Mouse (Mus musculus) spleen, adult 2 months (tissue): ENCODE results near the gene Riiad1. TPM values are rescaled to one million over a fixed set of nuclear protein-coding genes. Genes with fewer than 3 reads are reported as not detected.

Experiments used
- DNase-seq, 2 experiments: peaks; one replicate each; pipeline versions ENCODE4 v3.0.0 to v3.0.0-alpha.2; 2012 to 2021; ENCODE audit warnings: low spot score in 2 of 2, low read depth in 1 of 2
- H3K27ac ChIP-seq: fragments of 200-500 bp; 2 replicates; pipeline ENCODE4 v1.5.1; 2012; ENCODE audit warnings: low read length, inconsistent platforms; ENCODE audit not compliant: insufficient read depth
- H3K27me3 ChIP-seq: fragments of 200-500 bp; 2 replicates; pipeline ENCODE4 v1.6.1; 2012; ENCODE audit warnings: mild to moderate bottlenecking, moderate library complexity, low read length, inconsistent platforms; ENCODE audit not compliant: control insufficient read depth, insufficient read depth
- H3K36me3 ChIP-seq: fragments of 200-500 bp; 2 replicates; pipeline ENCODE4 v1.6.1; 2012; ENCODE audit warnings: mild to moderate bottlenecking, low read length, inconsistent platforms; ENCODE audit not compliant: control insufficient read depth, insufficient read depth
- H3K4me1 ChIP-seq: fragments of 200-500 bp; 2 replicates; pipeline ENCODE4 v1.6.1; 2011; ENCODE audit warnings: inconsistent platforms; ENCODE audit not compliant: control insufficient read depth, insufficient read depth, insufficient read length
- H3K4me3 ChIP-seq: fragments of 200-500 bp; 2 replicates; pipeline ENCODE4 v1.5.1; 2011; ENCODE audit warnings: mild to moderate bottlenecking, inconsistent platforms; ENCODE audit not compliant: insufficient read depth, insufficient read length; ENCODE audit errors: extremely low read depth
- CTCF ChIP-seq: fragments of 200-500 bp; IDR thresholded peaks from 2 replicates; pipeline ENCODE4 v1.5.1; 2011; ENCODE audit warnings: mild to moderate bottlenecking, inconsistent platforms; ENCODE audit not compliant: insufficient read depth, insufficient read length, insufficient replicate concordance; ENCODE audit errors: extremely low read depth
- POLR2A ChIP-seq: fragments of 200-500 bp; IDR thresholded peaks from 2 replicates; pipeline ENCODE4 v1.6.1; 2011; ENCODE audit warnings: low read depth, low read length, inconsistent platforms
- WGBS: fragments of 180-500 bp; shearing (Covaris S2); methylation state at CpG from one replicate; pipeline ENCODE4 v1.1.7; 2018; 5-methylcytosine and 5-hydroxymethylcytosine counted together
- polyA plus RNA-seq: library from polyadenylated mRNA; depleted of rRNA; stranded (reverse); fragments of >200 nt; gene quantifications from 2 replicates; pipeline ENCODE4 v1.2.3, GENCODE M21; 2012

Gene Riiad1
- polyA plus RNA-seq, 1 experiment = 0.25 TPM

DNA sequence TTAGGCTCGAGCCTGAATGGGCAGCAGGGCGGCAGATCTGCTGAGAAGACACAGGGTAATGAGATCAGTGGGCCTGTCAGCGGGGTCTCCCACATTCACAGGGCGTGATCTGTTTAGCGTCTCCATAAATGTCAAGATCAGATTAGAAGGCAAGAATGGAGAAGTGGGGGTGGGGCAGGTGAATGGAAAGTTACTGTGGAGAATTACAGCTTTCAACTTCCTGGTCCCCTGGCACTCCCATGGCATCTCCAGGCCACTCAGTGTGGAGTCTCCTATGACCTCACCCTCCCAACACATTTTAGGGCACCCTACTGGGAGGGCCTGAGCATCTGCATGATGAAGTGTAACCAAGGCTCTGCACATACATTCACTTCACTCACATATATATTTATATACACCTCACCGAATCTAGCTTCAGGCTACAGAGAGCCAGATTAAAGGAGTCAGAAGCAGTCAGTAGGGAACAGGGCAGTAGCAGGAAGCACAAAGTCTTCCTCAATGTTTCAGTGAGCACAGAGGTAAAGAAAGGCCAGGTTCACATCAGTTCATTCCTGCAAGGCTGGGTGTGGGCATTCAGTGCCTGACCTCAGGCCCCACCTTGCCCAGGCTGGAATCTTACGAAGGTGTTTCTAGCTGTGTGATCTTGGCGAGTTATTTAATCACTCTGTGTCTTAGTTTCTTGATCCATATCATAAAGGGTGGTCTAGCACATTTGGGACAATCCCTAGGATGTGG is 3.7 kb downstream of the Riiad1 start:
- Histone ChIP-seq H3K4me1 (no peaks in the 10 kb centered on the region), H3K27ac (no peak overlapping the region), H3K27me3 (peaks cover 2% of the 10 kb centered on the region), H3K4me3 (no peak overlapping the region), H3K36me3 (no peaks in the 10 kb centered on the region)
- no peak for TF ChIP-seq CTCF
- TF ChIP-seq POLR2A = no peak
- no peak for DNase-seq
- WGBS = 67% methylated on average over 8 of the region's 8 CpGs

GRCm38 (mm10) chr3:94473567-94474232 is 6.4 kb downstream of the Riiad1 start:
- H3K27me3 ChIP-seq = no peaks in the 10 kb centered on the region
- H3K4me3 ChIP-seq = no peak overlapping the region
- TF ChIP-seq CTCF = no peak
- no peak for TF ChIP-seq POLR2A
- WGBS = 73% methylated on average over 5 of the region's 5 CpGs
- H3K27ac ChIP-seq = no peak overlapping the region
- H3K4me1 ChIP-seq = no peaks in the 10 kb centered on the region
- H3K36me3 ChIP-seq = no peaks in the 10 kb centered on the region
- no peak for DNase-seq

GRCm38 (mm10) chr3:94473115-94473505 is 7.0 kb downstream of the Riiad1 start:
- TF ChIP-seq POLR2A (no peak), CTCF (no peak)
- Histone ChIP-seq H3K4me3 (no peak overlapping the region), H3K36me3 (no peaks in the 10 kb centered on the region), H3K27ac (no peak overlapping the region), H3K4me1 (no peaks in the 10 kb centered on the region), H3K27me3 (no peaks in the 10 kb centered on the region)
- no peak for DNase-seq
- WGBS = 72% methylated on average over 10 of the region's 10 CpGs

DNA sequence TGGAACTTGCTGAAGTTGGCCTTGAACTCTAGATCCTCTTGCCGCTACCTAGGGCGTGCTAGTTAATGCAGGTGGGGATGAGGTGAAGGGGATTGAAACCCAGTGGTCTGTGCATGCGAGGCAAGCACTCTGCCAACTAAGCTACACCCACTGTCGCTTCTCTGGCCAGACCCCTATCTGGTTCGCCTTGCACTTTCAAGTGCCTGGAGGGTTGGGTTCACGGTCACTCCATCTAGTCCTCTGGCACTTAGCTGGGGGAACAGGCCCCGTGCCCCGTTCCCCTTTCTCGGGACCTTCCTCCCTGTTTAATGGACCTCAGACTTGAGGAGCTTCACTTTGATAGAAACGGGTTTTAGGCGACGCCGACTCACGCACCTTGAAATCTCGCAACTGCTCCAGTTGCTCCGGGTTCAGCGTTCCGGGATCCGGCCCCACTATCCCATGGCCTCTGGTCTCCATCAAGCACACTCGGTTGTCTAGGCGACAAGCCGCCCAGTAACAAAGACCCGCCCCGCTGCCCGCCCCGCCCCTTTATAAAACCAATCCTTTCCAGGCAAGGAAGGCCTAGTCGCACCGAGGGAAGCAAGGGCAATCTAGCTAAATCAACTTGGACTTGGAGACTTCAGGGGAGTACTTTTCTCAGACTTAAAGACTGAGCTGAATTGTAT is 7.6 kb downstream of the Riiad1 start:
- 32% methylated on average over 28 of the region's 28 CpGs for WGBS
- Histone ChIP-seq H3K27me3 (no peaks in the 10 kb centered on the region), H3K4me1 (no peaks in the 10 kb centered on the region), H3K36me3 (no peaks in the 10 kb centered on the region), H3K27ac (no peak overlapping the region), H3K4me3 (no peak overlapping the region)
- TF ChIP-seq POLR2A = no peak
- TF ChIP-seq CTCF = no peak
- DNase-seq = no peak

GRCm38 (mm10) chr3:94468931-94469330 is 11.2 kb downstream of the Riiad1 start:
- no peak overlapping the region for H3K4me3 ChIP-seq
- H3K27ac ChIP-seq = no peak overlapping the region
- no peaks in the 10 kb centered on the region for H3K4me1 ChIP-seq
- no peak for DNase-seq
- H3K36me3 ChIP-seq = no peaks in the 10 kb centered on the region
- 54% methylated on average over 3 of the region's 3 CpGs for WGBS
- no peaks in the 10 kb centered on the region for H3K27me3 ChIP-seq
- TF ChIP-seq POLR2A (no peak), CTCF (no peak)

DNA sequence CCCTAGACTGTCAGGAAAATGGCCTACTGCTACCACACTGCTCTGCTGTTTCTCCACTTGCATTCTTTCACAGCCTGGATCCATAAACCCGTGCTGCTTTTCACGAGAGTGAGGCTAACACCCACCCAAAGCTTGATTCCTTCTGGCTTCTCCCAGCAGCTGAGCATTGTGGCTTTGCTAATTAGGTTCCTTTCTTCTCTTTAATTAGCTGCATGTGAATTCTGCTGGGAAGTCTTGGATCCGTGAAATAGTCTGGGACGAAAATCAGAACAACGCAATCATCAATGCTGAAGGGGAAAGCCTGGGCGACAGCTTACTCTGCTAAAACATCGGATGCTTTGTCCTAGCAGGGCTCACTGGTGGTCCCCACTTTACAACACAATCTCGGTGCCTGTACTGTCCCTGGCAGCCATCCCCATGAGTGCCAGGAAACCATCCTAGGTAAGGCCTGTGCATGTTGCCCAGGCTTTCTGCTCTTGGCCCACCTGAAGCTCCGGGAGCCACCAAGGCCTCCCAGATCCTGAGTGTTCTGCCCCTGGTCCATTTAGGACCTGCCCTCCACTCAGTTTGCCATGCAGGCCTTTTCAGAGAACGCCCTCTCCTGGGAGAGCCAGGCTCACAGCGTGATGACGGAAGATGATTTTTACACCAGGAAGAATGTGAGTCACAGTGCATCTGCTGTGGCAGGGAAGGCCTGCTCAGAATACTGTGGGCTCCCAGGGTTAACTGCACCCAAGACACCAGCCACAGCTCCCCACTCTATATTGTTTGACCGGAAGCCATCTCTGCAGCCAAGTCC is 14.3 kb downstream of the Riiad1 start:
- Histone ChIP-seq H3K4me1 (no peaks in the 10 kb centered on the region), H3K36me3 (no peaks in the 10 kb centered on the region), H3K4me3 (no peak overlapping the region), H3K27me3 (no peaks in the 10 kb centered on the region), H3K27ac (no peak overlapping the region)
- DNase-seq = no peak
- 87% methylated on average over 13 of the region's 13 CpGs for WGBS
- TF ChIP-seq CTCF = no peak
- no peak for TF ChIP-seq POLR2A
